Mouse (Mus musculus) stomach, postnatal 0 days (tissue): ENCODE measurements around the gene Srgap1.

Experiments used
- CTCF ChIP-seq: IDR thresholded peaks from 2 replicates; pipeline ENCODE4 v1.5.1; 2016; ENCODE audit warnings: antibody characterized with exemption, low read depth, mild to moderate bottlenecking, moderate library complexity
- EP300 ChIP-seq: optimal IDR thresholded peaks from 2 replicates; pipeline ENCODE3; 2016; ENCODE audit warnings: antibody characterized with exemption

GRCm38 (mm10) chr10:121837166-121837898 is 209.8 kb downstream of the Srgap1 start:
- TF ChIP-seq CTCF (no peak), EP300 (no peak)
